Mouse (Mus musculus): ENCODE measurements around the gene Mosmo. TPM values are rescaled to one million over a fixed set of nuclear protein-coding genes. Genes with fewer than 3 reads are reported as not detected.
A peak's percentile ranks its signal among the peaks of the same experiment; 100 is the strongest.

Mosmo gene
- polyA plus RNA-seq, 1 experiment from 2014 or later: 15.4 TPM

DNA sequence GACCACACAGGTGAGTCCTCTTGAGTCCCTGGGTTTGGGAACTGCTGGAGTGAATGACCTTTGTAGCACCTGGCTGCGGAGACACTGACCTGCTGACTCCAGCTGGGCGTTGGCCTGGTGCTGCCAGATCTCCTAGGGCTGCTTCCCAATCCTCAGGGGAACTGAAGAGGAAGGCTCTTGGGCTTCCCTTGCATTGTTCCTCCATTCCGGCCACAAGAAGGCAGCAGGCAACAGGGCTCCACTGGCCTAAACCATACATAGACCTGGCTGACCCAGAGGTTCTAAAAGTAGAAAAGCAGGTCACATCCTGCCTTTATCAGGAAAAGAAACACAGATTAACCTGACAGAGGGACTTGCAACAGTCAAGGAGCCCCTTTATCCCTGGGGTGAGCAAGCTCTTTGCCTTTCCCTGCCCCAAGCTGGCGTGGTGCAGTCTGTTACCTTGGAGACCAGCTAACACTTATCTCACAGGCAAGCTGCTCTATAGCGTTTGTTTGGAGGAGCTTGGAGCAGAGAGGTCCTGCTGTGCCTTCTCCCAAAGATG, 62.2 kb downstream of the Mosmo start:
- no peak overlapping the region for H3K4me3 ChIP-seq

DNA sequence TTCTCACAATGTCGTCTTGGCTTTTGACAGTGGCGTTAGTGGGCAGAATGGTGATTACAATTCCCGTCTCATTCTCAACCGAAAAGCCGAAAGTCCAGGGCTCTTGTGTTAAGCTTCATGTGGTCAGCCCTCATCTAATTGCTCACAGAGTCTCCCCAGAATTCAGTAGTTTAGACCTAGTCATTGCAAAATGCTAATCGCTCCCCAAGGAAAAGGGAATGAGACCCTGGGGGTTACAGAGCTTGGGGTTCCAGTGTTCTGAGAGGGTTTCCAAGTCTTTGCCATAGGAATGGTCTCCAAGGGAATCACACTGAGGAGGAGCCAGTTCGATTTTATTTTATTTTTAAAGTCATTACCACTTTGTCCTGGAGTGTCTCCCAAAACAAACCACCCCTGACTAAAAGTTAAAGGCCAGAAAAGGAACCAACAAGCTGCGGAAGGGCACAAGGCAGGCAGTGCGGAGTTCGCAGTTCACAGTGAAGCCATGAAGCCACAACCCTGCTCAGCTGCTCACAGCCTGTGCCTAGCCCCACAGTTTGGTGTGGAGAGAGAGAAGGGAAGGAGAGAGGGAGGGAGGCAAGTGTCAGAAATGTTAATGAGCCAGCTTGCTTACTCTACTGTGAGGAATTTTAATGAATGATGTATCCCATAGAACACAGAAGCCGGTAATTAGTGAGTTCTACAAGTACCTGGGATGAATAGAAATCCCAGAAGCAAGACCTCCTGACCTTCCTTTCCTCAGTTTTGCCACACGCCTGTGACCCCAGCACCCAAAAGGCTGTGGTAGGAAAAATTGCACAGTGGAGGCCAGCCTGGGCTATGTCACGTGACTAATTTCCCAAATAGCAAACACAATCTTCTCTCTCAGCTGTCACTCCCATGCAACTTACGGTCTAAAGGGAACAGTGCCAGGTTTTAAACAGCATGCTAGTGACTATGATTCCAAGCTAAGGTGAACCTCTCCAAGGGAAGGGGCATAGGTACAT, 66.2 kb downstream of the Mosmo start:
- H3K27me3 ChIP-seq (replicated peaks): no peaks in the 10 kb centered on the region
- no peak overlapping the region for H3K4me3 ChIP-seq
- no peaks in the 10 kb centered on the region for H3K36me3 ChIP-seq
- ATAC-seq (ENCODE audit: insufficient number of reproducible peaks, low FRiP score): no peak
- peaks cover 20% of the 10 kb centered on the region for H3K4me1 ChIP-seq (replicated peaks)
- 0 out of 2 replicates have a peak, but pooled peaks cover 2% of the 10 kb centered on the region for H3K9me3 ChIP-seq (replicated peaks)
- no peak overlapping the region for H3K27ac ChIP-seq (ENCODE audit: poor library complexity, severe bottlenecking)
- no peak overlapping the region for H3K9ac ChIP-seq
- 73% methylated on average over 14 of the region's 14 CpGs for WGBS
- no peak overlapping the region for H3K4me2 ChIP-seq

More for the DNA sequence above, 62.2 kb downstream of the Mosmo start:
- 0 out of 2 replicates have a peak overlapping the region, but pooled peaks have one; percentile 12 for H3K27ac ChIP-seq (ENCODE audit: poor library complexity, severe bottlenecking)
- H3K4me2 ChIP-seq: peak overlapping the region; percentile 17
- 3% methylated on average over 5 of the region's 5 CpGs for WGBS
- H3K9ac ChIP-seq: no peak overlapping the region
- peak; percentile 74 for ATAC-seq (ENCODE audit: insufficient number of reproducible peaks, low FRiP score)
- peaks cover 1% of the 10 kb centered on the region; the same call in 1 of the 2 replicates for H3K36me3 ChIP-seq
- no peaks in the 10 kb centered on the region for H3K9me3 ChIP-seq (replicated peaks)
- H3K27me3 ChIP-seq (replicated peaks): no peaks in the 10 kb centered on the region
- H3K4me1 ChIP-seq (replicated peaks): peaks cover 20% of the 10 kb centered on the region

DNA sequence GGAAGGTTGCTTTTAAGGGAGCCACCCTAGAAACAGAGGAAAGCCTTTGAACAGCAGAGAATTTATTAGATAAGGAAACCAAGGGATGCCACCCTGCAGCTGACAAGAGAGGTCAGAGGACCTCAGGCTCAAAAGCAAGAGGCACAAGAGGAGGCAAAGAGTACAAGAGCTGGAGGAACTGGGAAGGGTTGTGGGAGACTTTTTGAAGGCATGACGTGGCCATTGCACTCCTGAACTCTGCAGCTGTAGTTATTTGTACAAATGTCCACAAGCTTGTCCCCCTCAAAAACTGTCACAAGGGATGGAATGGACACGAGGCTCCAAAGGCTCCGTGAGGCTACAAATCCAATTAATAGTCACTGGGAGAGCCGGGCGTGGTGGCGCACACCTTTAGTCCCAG, 67.2 kb downstream of the Mosmo start:
- H3K9ac ChIP-seq: no peak overlapping the region
- no peak overlapping the region for H3K4me3 ChIP-seq
- peaks cover 13% of the 10 kb centered on the region for H3K4me1 ChIP-seq (replicated peaks)
- H3K36me3 ChIP-seq: no peaks in the 10 kb centered on the region
- no peak overlapping the region for H3K4me2 ChIP-seq
- no peak overlapping the region for H3K27ac ChIP-seq (ENCODE audit: poor library complexity, severe bottlenecking)
- H3K27me3 ChIP-seq (replicated peaks): no peaks in the 10 kb centered on the region
- WGBS: 86% methylated on average over 6 of the region's 6 CpGs
- ATAC-seq (ENCODE audit: insufficient number of reproducible peaks, low FRiP score): no peak
- 0 out of 2 replicates have a peak, but pooled peaks cover 2% of the 10 kb centered on the region for H3K9me3 ChIP-seq (replicated peaks)

DNA sequence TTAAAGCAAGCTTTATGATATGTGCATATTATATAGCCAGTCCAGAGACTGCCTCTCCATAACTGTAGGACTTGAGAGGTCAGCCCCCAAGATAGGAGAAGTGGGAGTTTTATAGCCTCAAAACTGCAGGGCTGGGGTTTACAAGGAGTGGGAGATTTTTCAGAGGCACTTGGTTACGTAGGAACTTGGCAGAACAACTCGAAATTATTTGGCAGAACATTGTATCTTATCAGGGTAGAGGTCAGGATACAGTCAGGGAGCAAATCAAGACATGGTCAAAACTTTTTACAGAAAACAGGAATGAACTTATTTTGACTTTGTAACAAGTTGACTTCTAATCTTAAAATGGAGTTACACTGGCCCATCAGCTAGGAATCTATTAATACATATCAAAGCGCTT, 68.6 kb downstream of the Mosmo start:
- Histone ChIP-seq H3K36me3 (no peaks in the 10 kb centered on the region), H3K27me3 (replicated peaks) (no peaks in the 10 kb centered on the region), H3K27ac (ENCODE audit: poor library complexity, severe bottlenecking) (no peak overlapping the region), H3K9me3 (replicated peaks) (0 out of 2 replicates have a peak, but pooled peaks cover 2% of the 10 kb centered on the region), H3K4me1 (replicated peaks) (peaks cover 3% of the 10 kb centered on the region; the same call in 1 of the 2 replicates), H3K9ac (no peak overlapping the region), H3K4me2 (no peak overlapping the region), H3K4me3 (no peak overlapping the region)
- 45% methylated on average over 3 of the region's 3 CpGs for WGBS
- ATAC-seq (ENCODE audit: insufficient number of reproducible peaks, low FRiP score): no peak

- Histone ChIP-seq H3K4me2 (no peak overlapping the region), H3K36me3 (no peaks in the 10 kb centered on the region), H3K27me3 (replicated peaks) (no peaks in the 10 kb centered on the region), H3K27ac (ENCODE audit: poor library complexity, severe bottlenecking) (0 out of 2 replicates have a peak overlapping the region, but pooled peaks have one; percentile 6), H3K9me3 (replicated peaks) (0 out of 2 replicates have a peak, but pooled peaks cover 2% of the 10 kb centered on the region), H3K4me1 (replicated peaks) (no peaks in the 10 kb centered on the region), H3K9ac (no peak overlapping the region), H3K4me3 (no peak overlapping the region)
- whole genome bisulfite sequencing: 80% methylated on average over 5 of the region's 5 CpGs
- ATAC-seq (ENCODE audit: insufficient number of reproducible peaks, low FRiP score): no peak
Measured at GRCm38 (mm10) chr7:120746821-120747220, 69.4 kb downstream of the Mosmo start.

- no peaks in the 10 kb centered on the region for H3K36me3 ChIP-seq
- no peak overlapping the region for H3K4me3 ChIP-seq
- no peaks in the 10 kb centered on the region for H3K4me1 ChIP-seq (replicated peaks)
- no peak overlapping the region for H3K4me2 ChIP-seq
- no peaks in the 10 kb centered on the region for H3K27me3 ChIP-seq (replicated peaks)
- no peak overlapping the region for H3K9ac ChIP-seq
- no peak overlapping the region for H3K27ac ChIP-seq (ENCODE audit: poor library complexity, severe bottlenecking)
- 0 out of 2 replicates have a peak, but pooled peaks cover 2% of the 10 kb centered on the region for H3K9me3 ChIP-seq (replicated peaks)
- ATAC-seq (ENCODE audit: insufficient number of reproducible peaks, low FRiP score): no peak
Measured at GRCm38 (mm10) chr7:120748478-120748877, 71.1 kb downstream of the Mosmo start.

DNA sequence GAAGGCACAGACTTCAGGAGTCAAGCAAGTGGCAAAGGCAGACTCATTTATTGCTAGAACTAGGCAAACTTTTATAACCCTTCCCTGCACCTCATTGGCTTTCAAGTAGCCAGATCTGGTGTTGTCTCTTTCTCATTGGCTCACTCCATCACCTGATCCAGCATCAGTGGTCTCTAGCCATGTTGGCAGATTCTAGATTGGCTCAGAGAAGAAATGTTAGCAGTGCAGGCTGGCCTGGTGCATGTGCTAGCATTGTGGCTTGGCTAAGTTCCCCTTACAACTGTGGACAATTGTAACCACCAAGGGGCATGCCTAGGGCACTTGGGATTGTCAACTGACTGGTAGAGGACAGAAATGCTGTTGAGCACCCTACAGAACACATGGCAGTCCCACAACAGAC, 73.9 kb downstream of the Mosmo start:
- 0 out of 2 replicates have a peak, but pooled peaks cover 2% of the 10 kb centered on the region for H3K9me3 ChIP-seq (replicated peaks)
- H3K4me3 ChIP-seq: no peak overlapping the region
- H3K4me2 ChIP-seq: no peak overlapping the region
- no peaks in the 10 kb centered on the region for H3K36me3 ChIP-seq
- H3K27me3 ChIP-seq (replicated peaks): no peaks in the 10 kb centered on the region
- no peak for ATAC-seq (ENCODE audit: insufficient number of reproducible peaks, low FRiP score)
- no peaks in the 10 kb centered on the region for H3K4me1 ChIP-seq (replicated peaks)
- no peak overlapping the region for H3K27ac ChIP-seq (ENCODE audit: poor library complexity, severe bottlenecking)
- no peak overlapping the region for H3K9ac ChIP-seq

GRCm38 (mm10) chr7:120751906-120752305, 74.5 kb downstream of the Mosmo start:
- Histone ChIP-seq H3K36me3 (no peaks in the 10 kb centered on the region), H3K4me1 (replicated peaks) (no peaks in the 10 kb centered on the region), H3K4me3 (no peak overlapping the region), H3K9ac (no peak overlapping the region), H3K9me3 (replicated peaks) (0 out of 2 replicates have a peak, but pooled peaks cover 2% of the 10 kb centered on the region), H3K27ac (ENCODE audit: poor library complexity, severe bottlenecking) (no peak overlapping the region), H3K4me2 (no peak overlapping the region), H3K27me3 (replicated peaks) (no peaks in the 10 kb centered on the region)
- ATAC-seq (ENCODE audit: insufficient number of reproducible peaks, low FRiP score): no peak
- WGBS: 43% methylated on average over 7 of the region's 7 CpGs

GRCm38 (mm10) chr7:120754671-120755070, 77.3 kb downstream of the Mosmo start:
- Histone ChIP-seq H3K27ac (ENCODE audit: poor library complexity, severe bottlenecking) (no peak overlapping the region), H3K9me3 (replicated peaks) (no peaks in the 10 kb centered on the region), H3K4me3 (no peak overlapping the region), H3K4me1 (replicated peaks) (no peaks in the 10 kb centered on the region), H3K9ac (no peak overlapping the region), H3K27me3 (replicated peaks) (no peaks in the 10 kb centered on the region), H3K36me3 (no peaks in the 10 kb centered on the region), H3K4me2 (no peak overlapping the region)
- ATAC-seq (ENCODE audit: insufficient number of reproducible peaks, low FRiP score): no peak
- 5% methylated on average over 5 of the region's 5 CpGs for WGBS

DNA sequence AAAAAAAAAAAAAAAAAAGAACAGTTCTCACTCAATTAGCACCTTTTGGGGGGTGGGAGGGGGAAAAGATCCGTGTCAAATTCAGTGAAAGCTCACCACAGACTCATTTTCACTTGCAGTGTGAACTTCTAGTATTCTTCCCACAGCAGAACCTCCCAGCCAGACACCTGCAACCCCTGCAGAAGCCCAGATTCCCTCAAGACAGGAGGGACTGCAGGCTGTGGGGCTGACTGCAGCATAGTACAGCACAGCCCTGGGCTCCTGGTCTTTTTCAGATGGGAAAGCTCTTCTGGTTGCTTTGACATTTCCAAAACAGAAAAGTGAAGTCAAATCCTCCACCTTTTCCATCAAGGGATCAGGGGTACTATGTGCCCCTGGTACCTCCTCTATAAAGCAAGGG, 90.0 kb downstream of the Mosmo start:
- H3K4me2 ChIP-seq: no peak overlapping the region
- 0% methylated on average over 1 of the region's 1 CpGs for WGBS
- H3K36me3 ChIP-seq: no peaks in the 10 kb centered on the region
- ATAC-seq (ENCODE audit: insufficient number of reproducible peaks, low FRiP score): no peak
- H3K27me3 ChIP-seq (replicated peaks): no peaks in the 10 kb centered on the region
- H3K9ac ChIP-seq: no peak overlapping the region
- no peaks in the 10 kb centered on the region for H3K9me3 ChIP-seq (replicated peaks)
- H3K27ac ChIP-seq (ENCODE audit: poor library complexity, severe bottlenecking): no peak overlapping the region
- H3K4me3 ChIP-seq: no peak overlapping the region
- H3K4me1 ChIP-seq (replicated peaks): peaks cover 4% of the 10 kb centered on the region; the same call in 1 of the 2 replicates

DNA sequence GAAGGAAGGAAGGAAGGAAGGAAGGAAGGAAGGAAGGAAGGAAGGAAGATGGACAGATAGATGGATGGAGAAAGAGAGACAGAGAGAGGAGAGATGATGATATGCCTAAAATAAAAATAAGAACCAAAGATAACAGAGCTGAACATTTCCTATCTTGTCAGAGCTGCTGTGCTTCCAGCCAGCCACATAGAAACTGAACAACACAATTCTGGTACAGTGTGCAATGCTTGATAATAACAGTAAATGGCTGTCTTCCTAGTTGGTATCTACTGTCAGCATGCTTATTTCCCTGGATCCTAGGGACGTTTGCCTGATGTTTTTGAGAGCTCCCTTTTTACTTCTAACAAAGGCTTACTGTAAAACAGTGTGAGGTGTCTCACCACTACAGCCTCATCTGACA, 94.0 kb downstream of the Mosmo start:
- Histone ChIP-seq H3K36me3 (no peaks in the 10 kb centered on the region), H3K27me3 (replicated peaks) (no peaks in the 10 kb centered on the region), H3K4me1 (replicated peaks) (peaks cover 4% of the 10 kb centered on the region; the same call in 1 of the 2 replicates), H3K9me3 (replicated peaks) (no peaks in the 10 kb centered on the region), H3K9ac (no peak overlapping the region), H3K4me2 (no peak overlapping the region), H3K4me3 (no peak overlapping the region), H3K27ac (ENCODE audit: poor library complexity, severe bottlenecking) (no peak overlapping the region)
- 47% methylated on average over 1 of the region's 1 CpGs for WGBS
- no peak for ATAC-seq (ENCODE audit: insufficient number of reproducible peaks, low FRiP score)
